Mouse (Mus musculus) thymus, postnatal 14 days (tissue): ENCODE data around the gene Cdc16.

Experiments used
- DNase-seq: peaks from one replicate; pipeline ENCODE4 v3.0.0; 2021

Cdc16 gene

GRCm38 (mm10) chr8:13828598-13829172, 71.2 kb downstream of the Cdc16 start:
- no peak for DNase-seq
